Mouse (Mus musculus) forebrain, embryonic 11.5 days (tissue): ENCODE measurements around the gene Fuz. TPM values are rescaled to one million over a fixed set of nuclear protein-coding genes. Genes with fewer than 3 reads are reported as not detected.

Source experiments
- ATAC-seq: fragments of 200-750 bp; cut with Nextera tagmentation; replicated peaks from 2 replicates; pipeline ENCODE4 v1.8.0; 2017; ENCODE audit warnings: moderate TSS enrichment; ENCODE audit not compliant: low FRiP score
- DNase-seq: peaks from one replicate; pipeline ENCODE4 v3.0.0-alpha.2; 2017; ENCODE audit warnings: low spot score
- H3K27ac ChIP-seq: fragments of 300-500 bp; sonication (generic); 2 replicates; pipeline ENCODE4 v1.5.1; 2014; ENCODE audit warnings: low read depth, low read length
- H3K27me3 ChIP-seq: fragments of 300-500 bp; sonication (generic); 2 replicates; pipeline ENCODE4 v1.6.1; 2014; ENCODE audit warnings: mild to moderate bottlenecking, low read length, mixed read lengths; ENCODE audit not compliant: control insufficient read depth, insufficient read depth
- H3K36me3 ChIP-seq: fragments of 300-500 bp; sonication (generic); 2 replicates; pipeline ENCODE4 v1.6.1; 2014; ENCODE audit warnings: mild to moderate bottlenecking, low read length, moderate library complexity, mixed read lengths; ENCODE audit not compliant: control insufficient read depth, insufficient read depth
- H3K4me1 ChIP-seq: fragments of 300-500 bp; sonication (generic); replicated peaks from 2 replicates; pipeline ENCODE4 v1.6.1; 2014; ENCODE audit warnings: low read length, mixed read lengths; ENCODE audit not compliant: control insufficient read depth, insufficient read depth
- H3K4me2 ChIP-seq: fragments of 300-500 bp; sonication (generic); 2 replicates; pipeline ENCODE4 v1.6.1; 2014; ENCODE audit warnings: low read depth, mild to moderate bottlenecking, low read length, moderate library complexity, mixed read lengths; ENCODE audit not compliant: severe bottlenecking
- H3K4me3 ChIP-seq: fragments of 300-500 bp; sonication (generic); 2 replicates; pipeline ENCODE4 v1.5.1; 2014; ENCODE audit warnings: low read depth, low read length
- H3K9ac ChIP-seq: fragments of 300-500 bp; sonication (generic); 2 replicates; pipeline ENCODE4 v1.6.1; 2014; ENCODE audit warnings: low read length
- H3K9me3 ChIP-seq: fragments of 300-500 bp; sonication (generic); 2 replicates; pipeline ENCODE4 v1.6.1; 2016; ENCODE audit warnings: low read length, mixed read lengths; ENCODE audit not compliant: control insufficient read depth
- WGBS: fragments of 180-500 bp; shearing (Covaris S2); extraction: QIAGEN DNeasy Blood & Tissue Kit; methylation state at CpG from one replicate; pipeline ENCODE4 v1.1.7; 2014; 5-methylcytosine and 5-hydroxymethylcytosine counted together
- polyA plus RNA-seq: library from polyadenylated mRNA; unstranded; fragments of >200 nt; fragmentation: Nextera tagmentation; extraction: Ambion mirVana; gene quantifications from 2 replicates; pipeline ENCODE4 v1.2.1, GENCODE M21; 2014

Gene Fuz
- polyA plus RNA-seq, 1 experiment from 2014 or later: 32.9 TPM

- Histone ChIP-seq H3K36me3 (peaks cover 2% of the 10 kb centered on the region; the same call in 1 of the 2 replicates), H3K4me2 (peak overlapping the region; percentile 88), H3K27me3 (no peaks in the 10 kb centered on the region), H3K27ac (no peak overlapping the region), H3K4me3 (peak overlapping the region; percentile 86), H3K9ac (peak overlapping the region; percentile 84; the same call in 1 of the 2 replicates), H3K4me1 (peaks cover 26% of the 10 kb centered on the region), H3K9me3 (no peaks in the 10 kb centered on the region)
- WGBS: 87% methylated on average over 4 of the region's 4 CpGs
- DNase-seq (no peak), ATAC-seq (no peak)
Observed at GRCm38 (mm10) chr7:44890737-44891136, 5.1 kb upstream of the Fuz start.

GRCm38 (mm10) chr7:44891611-44892010, 4.3 kb upstream of the Fuz start:
- H3K9me3 ChIP-seq: no peaks in the 10 kb centered on the region
- H3K4me1 ChIP-seq: peaks cover 28% of the 10 kb centered on the region
- ATAC-seq (no peak), DNase-seq (no peak)
- H3K27me3 ChIP-seq: no peaks in the 10 kb centered on the region
- peak overlapping the region; percentile 86 for H3K4me3 ChIP-seq
- H3K36me3 ChIP-seq: no peaks in the 10 kb centered on the region; the same call in 1 of the 2 replicates
- peak overlapping the region; percentile 88 for H3K4me2 ChIP-seq
- H3K9ac ChIP-seq: peak overlapping the region; percentile 84
- WGBS: 37% methylated on average over 6 of the region's 6 CpGs
- peak overlapping the region; percentile 95; the same call in 1 of the 2 replicates for H3K27ac ChIP-seq

DNA sequence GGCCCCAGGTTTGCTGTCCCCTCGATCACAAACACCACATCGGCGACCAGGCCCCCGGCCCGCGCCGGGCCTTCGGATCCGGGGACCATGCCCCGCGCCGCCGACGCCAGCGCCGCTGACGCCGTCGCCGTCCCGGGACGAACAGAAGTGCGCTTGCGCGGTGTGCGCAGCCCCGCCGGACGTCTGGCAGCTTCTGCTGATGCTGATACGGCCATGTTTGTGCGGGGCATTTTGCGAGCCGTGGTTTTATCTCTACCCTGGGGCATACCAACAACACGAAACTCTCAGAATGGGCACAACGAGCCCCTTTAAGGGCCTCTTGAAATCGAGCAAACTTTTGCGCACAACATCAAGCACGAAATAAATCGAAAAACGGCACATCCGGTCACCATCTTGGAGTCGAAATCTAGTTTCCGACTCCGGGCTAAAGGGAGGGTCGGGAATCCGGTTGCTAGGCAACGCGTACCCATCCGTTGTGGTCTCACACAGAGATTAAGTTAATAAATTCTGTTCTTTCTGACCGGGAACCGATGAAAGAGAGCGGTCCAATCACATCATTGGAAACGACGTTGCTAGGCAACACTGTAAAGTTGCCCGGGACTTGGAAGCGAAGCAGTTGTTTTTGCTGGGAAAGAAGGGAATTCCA, 3.5 kb upstream of the Fuz start, which contains the start of gene Med25:
Gene Med25 (minus strand): TSS at position 437 of the 646 bp plus-strand sequence.
- WGBS: under 1% methylated on average over 56 of the region's 56 CpGs
- Histone ChIP-seq H3K4me2 (peak within 1 kb of the TSS; percentile 88), H3K4me1 (peaks cover 30% of the 10 kb centered on the region), H3K36me3 (no peaks in the 10 kb centered on the region; the same call in 1 of the 2 replicates), H3K9ac (peak within 1 kb of the TSS; percentile 84), H3K4me3 (peak within 1 kb of the TSS; percentile 86), H3K27ac (peak within 1 kb of the TSS; percentile 95), H3K9me3 (no peaks in the 10 kb centered on the region), H3K27me3 (no peaks in the 10 kb centered on the region)
- DNase-seq (peak; percentile 94), ATAC-seq (peak; percentile 79)

DNA sequence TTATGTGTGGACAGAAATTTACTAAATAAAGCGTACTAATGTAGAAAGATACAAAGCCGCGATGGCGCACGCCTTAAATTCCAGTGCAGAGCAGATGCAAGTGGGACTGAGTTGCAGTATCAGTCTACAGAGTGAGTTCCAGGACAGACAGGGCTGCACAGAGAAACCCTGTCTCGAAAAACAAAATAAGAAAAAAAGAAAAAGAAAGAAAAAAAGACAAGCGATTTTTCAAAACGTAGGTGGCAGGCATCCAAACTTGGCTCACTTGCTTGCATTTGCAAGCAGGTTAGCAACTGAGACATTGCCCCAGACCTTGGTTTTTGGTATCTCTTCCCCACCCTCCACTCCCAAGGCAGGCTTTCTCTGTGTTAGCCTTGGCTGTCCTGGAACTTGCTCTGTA, 2.7 kb upstream of the Fuz start:
- Histone ChIP-seq H3K4me2 (peak overlapping the region; percentile 49), H3K4me3 (peak overlapping the region; percentile 1; the same call in 1 of the 2 replicates), H3K4me1 (peaks cover 30% of the 10 kb centered on the region), H3K36me3 (no peaks in the 10 kb centered on the region; the same call in 1 of the 2 replicates), H3K27ac (peak overlapping the region; percentile 95), H3K9ac (peak overlapping the region; percentile 49), H3K27me3 (no peaks in the 10 kb centered on the region), H3K9me3 (no peaks in the 10 kb centered on the region)
- ATAC-seq (no peak), DNase-seq (no peak)
- 14% methylated on average over 8 of the region's 8 CpGs for WGBS

DNA sequence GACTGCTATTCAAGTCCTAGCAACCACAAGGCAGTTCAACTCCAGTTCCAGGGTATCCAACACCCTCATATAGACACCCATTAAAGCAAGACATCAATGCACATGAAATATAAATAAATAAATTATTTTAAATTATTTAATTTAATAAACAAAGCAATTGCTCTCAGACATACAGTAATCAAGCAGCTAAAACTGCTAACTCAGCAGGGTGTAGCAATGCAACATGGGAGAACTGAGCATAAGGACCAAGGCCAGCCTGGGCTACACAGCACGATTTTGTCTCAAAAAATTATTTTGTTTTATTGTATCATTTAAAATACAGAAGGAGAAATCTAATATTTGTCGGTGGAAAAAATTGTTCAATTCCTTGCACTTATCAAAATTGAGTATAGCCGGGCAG, 1.7 kb upstream of the Fuz start:
- Histone ChIP-seq H3K4me2 (no peak overlapping the region), H3K4me1 (peaks cover 30% of the 10 kb centered on the region), H3K27ac (peak overlapping the region; percentile 95; the same call in 1 of the 2 replicates), H3K27me3 (no peaks in the 10 kb centered on the region), H3K36me3 (no peaks in the 10 kb centered on the region; the same call in 1 of the 2 replicates), H3K9me3 (no peaks in the 10 kb centered on the region), H3K4me3 (no peak overlapping the region), H3K9ac (no peak overlapping the region)
- no peak for DNase-seq
- no peak for ATAC-seq
- 89% methylated on average over 3 of the region's 3 CpGs for WGBS

- no peaks in the 10 kb centered on the region for H3K9me3 ChIP-seq
- peak overlapping the region; percentile 88 for H3K27ac ChIP-seq
- DNase-seq: no peak
- no peaks in the 10 kb centered on the region for H3K27me3 ChIP-seq
- 46% methylated on average over 7 of the region's 7 CpGs for WGBS
- no peaks in the 10 kb centered on the region; the same call in 1 of the 2 replicates for H3K36me3 ChIP-seq
- H3K4me1 ChIP-seq: peaks cover 30% of the 10 kb centered on the region
- H3K4me2 ChIP-seq: peak overlapping the region; percentile 85
- ATAC-seq: no peak
- H3K4me3 ChIP-seq: peak overlapping the region; percentile 61
- 0 out of 2 replicates have a peak overlapping the region, but pooled peaks have one; percentile 12 for H3K9ac ChIP-seq
Observed at GRCm38 (mm10) chr7:44895206-44895592, 680 bp upstream of the Fuz start.

DNA sequence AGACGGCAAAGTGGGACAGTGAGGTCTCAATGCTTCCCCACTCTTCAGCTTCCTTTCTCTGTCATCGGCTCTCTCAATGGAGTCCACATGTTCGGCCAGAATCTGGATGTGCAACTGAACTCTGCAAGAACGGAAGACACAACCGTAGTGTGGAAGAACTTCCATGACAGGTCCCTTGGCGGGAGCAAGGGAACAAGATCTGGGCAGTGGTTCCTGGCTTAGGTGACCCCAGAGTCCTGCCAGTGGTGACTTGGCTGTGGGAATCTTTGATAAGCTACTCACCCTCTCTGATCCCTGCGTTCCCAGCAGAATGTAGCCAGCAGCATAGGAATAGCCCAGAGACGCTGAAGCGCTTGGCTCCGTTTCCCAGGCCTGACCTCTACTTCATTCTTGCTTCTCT, 620 bp downstream of the Fuz start:
- H3K4me2 ChIP-seq: peak overlapping the region; percentile 85
- H3K27ac ChIP-seq: peak overlapping the region; percentile 88
- no peaks in the 10 kb centered on the region for H3K9me3 ChIP-seq
- H3K27me3 ChIP-seq: no peaks in the 10 kb centered on the region
- DNase-seq (no peak), ATAC-seq (no peak)
- no peaks in the 10 kb centered on the region; the same call in 1 of the 2 replicates for H3K36me3 ChIP-seq
- H3K9ac ChIP-seq: peak overlapping the region; percentile 76
- peaks cover 26% of the 10 kb centered on the region for H3K4me1 ChIP-seq
- 41% methylated on average over 10 of the region's 10 CpGs for WGBS
- peak overlapping the region; percentile 61 for H3K4me3 ChIP-seq

- 38% methylated on average over 19 of the region's 19 CpGs for WGBS
- Histone ChIP-seq H3K4me1 (peaks cover 25% of the 10 kb centered on the region), H3K27me3 (no peaks in the 10 kb centered on the region), H3K4me3 (no peak overlapping the region), H3K27ac (no peak overlapping the region), H3K36me3 (no peaks in the 10 kb centered on the region; the same call in 1 of the 2 replicates), H3K9me3 (no peaks in the 10 kb centered on the region), H3K9ac (no peak overlapping the region), H3K4me2 (no peak overlapping the region)
- ATAC-seq (no peak), DNase-seq (no peak)
Observed at GRCm38 (mm10) chr7:44898607-44899006, 2.7 kb downstream of the Fuz start.
